Mouse (Mus musculus): ENCODE results near the gene Mien1. TPM values are rescaled to one million over a fixed set of nuclear protein-coding genes. Genes with fewer than 3 reads are reported as not detected.
A peak's percentile ranks its signal among the peaks of the same experiment; 100 is the strongest.

Mien1 gene
- polyA plus RNA-seq (2015; fragmentation: Nextera tagmentation; extraction: Ambion mirVana): 76.0 and 79.4 TPM in 2 replicates

- Histone ChIP-seq H3K27ac (peak within 1 kb of the TSS; percentile 29), H3K36me3 (peaks cover 38% of the 10 kb centered on the region), H3K4me2 (replicated peaks) (peak within 1 kb of the TSS; percentile 82), H3K4me1 (peaks cover 9% of the 10 kb centered on the region; the same call in 1 of the 2 replicates), H3K27me3 (no peaks in the 10 kb centered on the region), H3K9ac (peak within 1 kb of the TSS; percentile 59), H3K9me3 (no peaks in the 10 kb centered on the region), H3K4me3 (peak within 1 kb of the TSS; percentile 68)
- 2% methylated on average over 43 of the region's 43 CpGs for WGBS
- ATAC-seq (ENCODE audit: low FRiP score, low read depth): peak; percentile 93
These were observed at the start of gene Mien1 for GRCm38 (mm10) chr11:98438331-98439158. Gene Mien1, minus strand, starts transcription at chr11:98438991.

GRCm38 (mm10) chr11:98487526-98488040 is 48.8 kb upstream of the Mien1 start:
- 77% methylated on average over 4 of the region's 5 CpGs for WGBS
- no peak for ATAC-seq (ENCODE audit: low FRiP score, low read depth)
- Histone ChIP-seq H3K36me3 (no peaks in the 10 kb centered on the region), H3K4me3 (no peak overlapping the region), H3K9ac (no peak overlapping the region), H3K4me2 (replicated peaks) (no peak overlapping the region), H3K27ac (no peak overlapping the region), H3K9me3 (no peaks in the 10 kb centered on the region), H3K27me3 (0 out of 2 replicates have a peak, but pooled peaks cover 4% of the 10 kb centered on the region), H3K4me1 (0 out of 2 replicates have a peak, but pooled peaks cover under 1% of the 10 kb centered on the region)

GRCm38 (mm10) chr11:98485749-98486148 is 47.0 kb upstream of the Mien1 start:
- no peaks in the 10 kb centered on the region for H3K36me3 ChIP-seq
- no peak overlapping the region for H3K4me2 ChIP-seq (replicated peaks)
- no peak for ATAC-seq (ENCODE audit: low FRiP score, low read depth)
- H3K4me1 ChIP-seq: no peaks in the 10 kb centered on the region
- 0 out of 2 replicates have a peak, but pooled peaks cover 4% of the 10 kb centered on the region for H3K27me3 ChIP-seq
- no peak overlapping the region for H3K9ac ChIP-seq
- no peak overlapping the region for H3K27ac ChIP-seq
- WGBS: 86% methylated on average over 2 of the region's 2 CpGs
- H3K9me3 ChIP-seq: no peaks in the 10 kb centered on the region
- no peak overlapping the region for H3K4me3 ChIP-seq

- Histone ChIP-seq H3K36me3 (no peaks in the 10 kb centered on the region), H3K9ac (no peak overlapping the region), H3K4me2 (replicated peaks) (no peak overlapping the region), H3K4me1 (peaks cover 4% of the 10 kb centered on the region; the same call in 1 of the 2 replicates), H3K27me3 (no peaks in the 10 kb centered on the region), H3K27ac (no peak overlapping the region), H3K4me3 (no peak overlapping the region), H3K9me3 (no peaks in the 10 kb centered on the region)
- WGBS: 79% methylated on average over 10 of the region's 10 CpGs
- ATAC-seq (ENCODE audit: low FRiP score, low read depth): no peak
These were observed 43.3 kb upstream of the Mien1 start for GRCm38 (mm10) chr11:98482067-98482466.

- no peak overlapping the region for H3K27ac ChIP-seq
- H3K4me3 ChIP-seq: no peak overlapping the region
- no peak for ATAC-seq (ENCODE audit: low FRiP score, low read depth)
- no peaks in the 10 kb centered on the region for H3K9me3 ChIP-seq
- 58% methylated on average over 6 of the region's 6 CpGs for WGBS
- no peak overlapping the region for H3K4me2 ChIP-seq (replicated peaks)
- no peaks in the 10 kb centered on the region for H3K36me3 ChIP-seq
- H3K9ac ChIP-seq: no peak overlapping the region
- no peaks in the 10 kb centered on the region for H3K27me3 ChIP-seq
- peaks cover 4% of the 10 kb centered on the region; the same call in 1 of the 2 replicates for H3K4me1 ChIP-seq
These were observed 42.4 kb upstream of the Mien1 start for GRCm38 (mm10) chr11:98481231-98481630.

- no peak for ATAC-seq (ENCODE audit: low FRiP score, low read depth)
- H3K4me1 ChIP-seq: peaks cover 4% of the 10 kb centered on the region; the same call in 1 of the 2 replicates
- no peaks in the 10 kb centered on the region for H3K27me3 ChIP-seq
- WGBS: 83% methylated on average over 12 of the region's 12 CpGs
- H3K36me3 ChIP-seq: no peaks in the 10 kb centered on the region
- H3K4me2 ChIP-seq (replicated peaks): no peak overlapping the region
- H3K9ac ChIP-seq: no peak overlapping the region
- H3K4me3 ChIP-seq: no peak overlapping the region
- no peak overlapping the region for H3K27ac ChIP-seq
- H3K9me3 ChIP-seq: no peaks in the 10 kb centered on the region
These were observed 41.2 kb upstream of the Mien1 start for GRCm38 (mm10) chr11:98479940-98480497.

- H3K4me3 ChIP-seq: no peak overlapping the region
- no peak overlapping the region for H3K27ac ChIP-seq
- H3K27me3 ChIP-seq: no peaks in the 10 kb centered on the region
- no peak for ATAC-seq (ENCODE audit: low FRiP score, low read depth)
- H3K4me2 ChIP-seq (replicated peaks): no peak overlapping the region
- no peak overlapping the region for H3K9ac ChIP-seq
- H3K9me3 ChIP-seq: no peaks in the 10 kb centered on the region
- H3K36me3 ChIP-seq: no peaks in the 10 kb centered on the region
- 56% methylated on average over 12 of the region's 13 CpGs for WGBS
- H3K4me1 ChIP-seq: peaks cover 4% of the 10 kb centered on the region; the same call in 1 of the 2 replicates
These were observed 40.5 kb upstream of the Mien1 start for GRCm38 (mm10) chr11:98479026-98479939.

- H3K9ac ChIP-seq: no peak overlapping the region
- ATAC-seq (ENCODE audit: low FRiP score, low read depth): no peak
- no peaks in the 10 kb centered on the region for H3K9me3 ChIP-seq
- no peak overlapping the region for H3K4me2 ChIP-seq (replicated peaks)
- no peak overlapping the region for H3K27ac ChIP-seq
- H3K4me3 ChIP-seq: no peak overlapping the region
- H3K4me1 ChIP-seq: peaks cover 4% of the 10 kb centered on the region; the same call in 1 of the 2 replicates
- H3K36me3 ChIP-seq: no peaks in the 10 kb centered on the region
- H3K27me3 ChIP-seq: no peaks in the 10 kb centered on the region
- 67% methylated on average over 14 of the region's 14 CpGs for WGBS
These were observed 38.4 kb upstream of the Mien1 start for GRCm38 (mm10) chr11:98477011-98477701.

GRCm38 (mm10) chr11:98476434-98476807 is 37.6 kb upstream of the Mien1 start:
- H3K4me3 ChIP-seq: no peak overlapping the region
- no peak overlapping the region for H3K27ac ChIP-seq
- WGBS: 70% methylated on average over 4 of the region's 4 CpGs
- no peaks in the 10 kb centered on the region for H3K36me3 ChIP-seq
- no peaks in the 10 kb centered on the region for H3K9me3 ChIP-seq
- no peak overlapping the region for H3K9ac ChIP-seq
- no peaks in the 10 kb centered on the region for H3K27me3 ChIP-seq
- no peak for ATAC-seq (ENCODE audit: low FRiP score, low read depth)
- H3K4me2 ChIP-seq (replicated peaks): no peak overlapping the region
- peaks cover 4% of the 10 kb centered on the region; the same call in 1 of the 2 replicates for H3K4me1 ChIP-seq

GRCm38 (mm10) chr11:98475630-98476433 is 37.0 kb upstream of the Mien1 start:
- no peak overlapping the region for H3K4me3 ChIP-seq
- 91% methylated on average over 9 of the region's 9 CpGs for WGBS
- no peak for ATAC-seq (ENCODE audit: low FRiP score, low read depth)

More at GRCm38 (mm10) chr11:98475630-98476433, 37.0 kb upstream of the Mien1 start:
- Histone ChIP-seq H3K4me2 (replicated peaks) (no peak overlapping the region), H3K36me3 (no peaks in the 10 kb centered on the region), H3K27ac (no peak overlapping the region), H3K9me3 (no peaks in the 10 kb centered on the region), H3K9ac (no peak overlapping the region), H3K4me1 (peaks cover 4% of the 10 kb centered on the region; the same call in 1 of the 2 replicates), H3K27me3 (no peaks in the 10 kb centered on the region; the same call in 1 of the 2 replicates)
